Mouse (Mus musculus): ENCODE measurements around the gene Nab1. TPM values are rescaled to one million over a fixed set of nuclear protein-coding genes. Genes with fewer than 3 reads are reported as not detected.

The Nab1 gene
- polyA plus RNA-seq, 1 experiment from 2014 or later, result 11.6 TPM

DNA sequence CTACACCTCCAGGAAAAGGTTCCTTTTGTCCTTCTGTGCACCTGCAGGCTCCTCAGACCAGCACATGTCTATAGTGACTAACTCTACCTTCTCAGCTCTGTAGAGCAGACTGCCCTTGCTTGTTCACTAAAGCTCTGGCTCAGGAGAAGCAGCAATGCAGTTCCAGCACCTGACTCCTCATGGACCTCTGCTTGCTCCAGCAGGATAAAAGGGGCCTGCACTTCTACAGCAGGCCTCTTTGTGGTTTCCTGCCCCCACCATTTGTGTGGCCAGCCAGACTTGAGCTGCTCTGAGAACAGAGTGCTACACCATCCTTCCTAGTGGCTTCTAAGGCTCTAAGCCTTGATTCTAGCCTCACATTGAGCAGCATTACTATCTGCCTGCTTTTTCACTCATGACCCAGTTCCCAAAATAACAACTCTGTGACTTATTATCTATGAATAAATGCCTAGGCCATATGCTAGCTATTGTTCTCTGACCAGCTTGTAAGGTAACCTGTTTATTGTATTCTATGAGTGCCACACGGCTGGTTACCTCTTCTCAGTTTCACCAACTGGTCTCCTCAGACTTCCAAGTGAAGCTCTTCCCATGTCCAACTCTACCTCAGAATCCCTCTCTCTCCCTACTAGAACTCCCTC is 11.4 kb upstream of the Nab1 start:
- H3K9ac ChIP-seq, result no peak overlapping the region
- WGBS, result 88% methylated on average over 1 of the region's 1 CpGs
- no peaks in the 10 kb centered on the region for H3K9me3 ChIP-seq
- H3K27me3 ChIP-seq (replicated peaks), result no peaks in the 10 kb centered on the region
- no peak overlapping the region for H3K27ac ChIP-seq
- no peak for ATAC-seq (ENCODE audit: low FRiP score, low read depth)
- H3K4me1 ChIP-seq, result no peaks in the 10 kb centered on the region
- no peaks in the 10 kb centered on the region for H3K36me3 ChIP-seq
- no peak overlapping the region for H3K4me2 ChIP-seq (replicated peaks)
- H3K4me3 ChIP-seq, result no peak overlapping the region

- 68% methylated on average over 1 of the region's 1 CpGs for WGBS
- Histone ChIP-seq H3K9me3 (no peaks in the 10 kb centered on the region), H3K4me3 (no peak overlapping the region), H3K9ac (no peak overlapping the region), H3K4me1 (no peaks in the 10 kb centered on the region), H3K36me3 (no peaks in the 10 kb centered on the region), H3K27ac (no peak overlapping the region), H3K27me3 (replicated peaks) (no peaks in the 10 kb centered on the region), H3K4me2 (replicated peaks) (no peak overlapping the region)
- no peak for ATAC-seq (ENCODE audit: low FRiP score, low read depth)
These were observed 5.7 kb upstream of the Nab1 start for GRCm38 (mm10) chr1:52506211-52506610.

DNA sequence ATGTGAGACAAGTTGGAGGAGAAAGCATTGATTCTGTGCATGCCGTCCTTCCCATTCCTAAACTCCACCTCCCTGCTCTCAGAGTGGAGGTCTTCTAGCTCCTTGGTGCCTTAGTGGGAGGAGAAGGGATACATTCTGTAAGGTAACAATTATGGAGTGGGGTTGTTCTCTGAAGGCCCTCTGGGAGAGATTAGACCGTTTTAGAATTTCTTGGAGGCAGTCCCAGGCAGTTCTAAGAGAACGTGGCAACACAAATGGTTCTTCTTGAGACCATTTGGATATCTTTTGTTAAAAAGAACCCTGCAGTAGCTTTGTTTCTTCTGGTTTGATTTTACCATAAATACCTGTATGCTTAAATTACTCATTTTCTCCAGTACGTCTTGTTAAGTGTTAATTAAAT is 1.8 kb upstream of the Nab1 start:
- WGBS, result 74% methylated on average over 4 of the region's 4 CpGs
- Histone ChIP-seq H3K4me2 (replicated peaks) (no peak overlapping the region), H3K36me3 (no peaks in the 10 kb centered on the region), H3K27me3 (replicated peaks) (no peaks in the 10 kb centered on the region), H3K27ac (no peak overlapping the region), H3K9me3 (no peaks in the 10 kb centered on the region), H3K4me1 (no peaks in the 10 kb centered on the region), H3K4me3 (no peak overlapping the region), H3K9ac (no peak overlapping the region)
- no peak for ATAC-seq (ENCODE audit: low FRiP score, low read depth)

DNA sequence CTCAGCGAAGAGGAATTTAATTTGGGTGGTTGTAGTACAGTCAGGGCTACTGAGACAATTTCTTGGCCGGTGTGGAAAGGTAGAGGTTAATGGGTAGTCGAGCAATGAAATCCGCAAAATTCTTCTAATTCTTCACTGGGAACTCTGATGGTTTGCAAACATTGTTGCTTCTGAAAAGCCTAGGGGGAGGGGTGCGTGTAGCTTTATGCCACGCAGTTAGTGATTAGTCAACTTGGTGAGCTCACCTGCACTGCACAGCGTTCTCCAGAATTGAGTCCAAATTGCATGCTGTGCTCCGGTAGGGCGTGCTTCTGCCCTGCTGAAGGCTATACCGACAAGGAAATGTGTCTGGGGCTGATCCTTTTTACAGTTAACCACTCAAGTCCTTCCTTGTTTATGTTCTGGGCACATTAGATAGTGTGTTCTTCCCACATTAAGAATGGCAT is 1.2 kb upstream of the Nab1 start:
- no peak for ATAC-seq (ENCODE audit: low FRiP score, low read depth)
- no peaks in the 10 kb centered on the region for H3K36me3 ChIP-seq
- H3K9ac ChIP-seq, result no peak overlapping the region
- no peaks in the 10 kb centered on the region for H3K27me3 ChIP-seq (replicated peaks)
- no peak overlapping the region for H3K4me3 ChIP-seq
- no peaks in the 10 kb centered on the region for H3K9me3 ChIP-seq
- no peak overlapping the region for H3K27ac ChIP-seq
- H3K4me1 ChIP-seq, result no peaks in the 10 kb centered on the region
- H3K4me2 ChIP-seq (replicated peaks), result no peak overlapping the region
- 75% methylated on average over 10 of the region's 10 CpGs for WGBS

DNA sequence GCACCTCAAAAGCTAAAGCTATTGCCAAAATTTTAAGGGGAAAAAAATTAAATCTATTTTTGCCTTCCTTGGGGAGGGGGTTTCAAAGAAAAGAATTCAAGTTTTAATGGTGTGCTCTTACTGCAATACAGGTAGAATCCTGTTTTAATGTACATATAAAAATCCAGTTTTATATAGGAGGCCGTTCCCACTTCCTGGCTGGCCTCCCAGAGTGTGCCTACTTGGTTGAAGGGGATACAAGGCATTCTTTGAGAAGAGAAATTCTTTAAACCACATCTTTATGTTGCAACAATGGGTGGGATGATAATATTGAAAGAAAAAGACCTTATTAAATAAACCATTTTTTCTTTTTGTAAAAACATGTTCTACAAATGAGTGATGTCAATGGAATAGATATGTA is 611 bp upstream of the Nab1 start:
- Histone ChIP-seq H3K36me3 (no peaks in the 10 kb centered on the region), H3K4me3 (no peak overlapping the region; the same call in 1 of the 2 replicates), H3K4me2 (replicated peaks) (peak overlapping the region; percentile 77; the same call in 1 of the 2 replicates), H3K27ac (no peak overlapping the region), H3K27me3 (replicated peaks) (no peaks in the 10 kb centered on the region), H3K9me3 (no peaks in the 10 kb centered on the region), H3K4me1 (no peaks in the 10 kb centered on the region), H3K9ac (no peak overlapping the region)
- ATAC-seq (ENCODE audit: low FRiP score, low read depth), result no peak
- 70% methylated on average over 1 of the region's 1 CpGs for WGBS

DNA sequence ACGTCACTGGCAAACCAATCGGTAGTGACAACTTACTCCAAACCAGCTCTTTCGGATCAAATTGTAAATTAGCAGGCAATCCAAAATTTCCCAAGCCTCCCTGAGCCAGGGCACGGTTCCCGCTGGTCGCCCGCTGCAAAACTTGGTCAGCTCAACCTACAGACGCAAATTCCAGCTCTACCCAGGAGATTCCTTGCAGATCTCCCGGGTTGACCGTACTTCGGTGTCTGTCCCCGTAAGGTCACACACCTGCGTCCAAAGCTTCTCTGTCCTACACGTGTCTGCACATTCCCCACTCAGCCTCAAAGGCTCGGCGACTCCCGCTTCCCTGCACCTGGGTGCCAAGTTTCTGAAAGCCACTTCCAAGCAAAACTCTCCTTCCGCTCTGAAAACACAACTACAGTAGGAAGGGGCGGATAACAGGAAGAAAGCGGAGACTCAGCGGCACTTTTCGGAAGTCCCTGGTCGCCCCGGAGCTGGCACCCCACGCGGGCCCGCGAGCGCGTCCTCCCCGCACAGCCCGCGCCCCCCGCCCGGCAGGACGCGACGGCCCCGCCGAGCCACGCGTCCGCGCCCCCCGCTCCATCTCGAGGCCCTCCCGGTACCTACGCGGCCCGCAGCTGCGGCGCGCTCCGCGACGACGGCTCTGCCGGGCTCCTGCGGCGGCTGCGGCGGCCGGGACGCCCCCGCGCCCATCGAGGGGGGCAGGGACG is 722 bp downstream of the Nab1 start:
- WGBS, result 1% methylated on average over 68 of the region's 68 CpGs
- ATAC-seq (ENCODE audit: low FRiP score, low read depth), result peak; percentile 74

DNA sequence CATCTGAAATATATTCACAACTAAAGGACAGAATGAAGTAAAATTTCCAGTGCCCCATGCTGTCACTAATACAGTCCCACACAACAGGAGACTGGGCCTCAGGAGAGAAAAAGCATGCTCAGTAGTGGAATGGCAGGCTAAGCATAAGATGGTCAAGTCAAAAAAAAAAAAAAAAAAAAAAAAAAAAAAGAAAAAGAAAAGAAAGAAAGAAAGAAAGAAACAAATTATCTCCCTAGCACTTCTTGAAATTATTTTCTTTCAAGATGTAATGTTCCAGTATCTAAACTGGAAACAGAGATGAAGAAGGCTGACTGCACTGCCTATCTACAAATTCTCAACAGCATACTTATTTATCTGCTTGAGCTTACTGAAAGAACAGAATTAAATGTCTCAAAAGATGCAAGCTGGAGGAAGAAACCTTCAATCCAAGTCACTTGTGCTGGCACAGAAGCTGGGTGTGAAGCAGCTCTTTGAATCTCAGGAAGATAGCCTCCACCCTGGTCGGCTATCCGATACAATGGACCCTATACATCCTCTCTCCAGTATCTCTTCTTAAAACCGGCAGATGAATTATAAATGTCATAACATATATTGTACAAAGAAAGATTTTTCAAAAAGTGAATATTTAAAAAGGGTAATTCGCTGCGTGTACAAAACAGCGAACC is 1.6 kb downstream of the Nab1 start:
- no peaks in the 10 kb centered on the region for H3K27me3 ChIP-seq (replicated peaks)
- H3K4me1 ChIP-seq, result no peaks in the 10 kb centered on the region
- H3K4me3 ChIP-seq, result peak overlapping the region; percentile 67; the same call in 1 of the 2 replicates
- 0 out of 2 replicates have a peak overlapping the region, but pooled peaks have one; percentile 35 for H3K9ac ChIP-seq
- H3K9me3 ChIP-seq, result no peaks in the 10 kb centered on the region
- H3K36me3 ChIP-seq, result no peaks in the 10 kb centered on the region
- no peak overlapping the region for H3K27ac ChIP-seq
- 15% methylated on average over 6 of the region's 6 CpGs for WGBS
- peak overlapping the region; percentile 77 for H3K4me2 ChIP-seq (replicated peaks)
- no peak for ATAC-seq (ENCODE audit: low FRiP score, low read depth)

More for the DNA sequence above, 722 bp downstream of the Nab1 start:
- Histone ChIP-seq H3K9me3 (no peaks in the 10 kb centered on the region), H3K36me3 (no peaks in the 10 kb centered on the region), H3K4me2 (replicated peaks) (peak overlapping the region; percentile 77), H3K4me3 (peak overlapping the region; percentile 67), H3K27me3 (replicated peaks) (no peaks in the 10 kb centered on the region), H3K9ac (peak overlapping the region; percentile 86), H3K27ac (no peak overlapping the region), H3K4me1 (no peaks in the 10 kb centered on the region)

DNA sequence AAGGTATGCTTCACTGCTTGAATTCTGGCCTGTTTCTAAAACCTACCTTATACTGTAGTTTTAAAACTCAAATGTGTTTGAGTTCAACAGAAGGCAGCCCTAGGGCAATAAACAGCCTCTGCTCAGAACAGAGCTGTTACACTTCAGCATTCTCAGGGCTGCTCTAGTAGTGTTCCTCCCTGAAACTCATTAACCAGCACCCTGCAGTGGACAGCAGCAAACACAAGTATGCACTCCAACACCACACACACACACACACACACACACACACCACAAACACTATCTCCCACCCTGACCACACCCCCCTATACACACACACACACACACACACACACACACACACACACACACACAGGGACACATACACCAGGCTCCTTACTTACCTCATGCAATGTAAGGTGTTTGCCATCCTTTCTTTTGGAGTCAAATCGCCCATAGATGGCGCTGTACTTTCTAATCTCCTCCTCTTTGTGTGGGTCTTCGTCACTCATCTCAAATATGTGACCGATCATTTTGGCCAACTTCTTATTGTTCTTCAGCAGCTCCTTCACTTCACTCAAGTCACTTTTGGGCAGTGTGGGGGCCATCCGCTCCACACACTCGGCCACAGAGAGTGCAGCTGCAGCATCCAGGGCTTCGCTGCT is 10.8 kb downstream of the Nab1 start:
- Histone ChIP-seq H3K9ac (no peak overlapping the region), H3K9me3 (no peaks in the 10 kb centered on the region), H3K4me1 (no peaks in the 10 kb centered on the region), H3K4me3 (no peak overlapping the region), H3K27me3 (replicated peaks) (no peaks in the 10 kb centered on the region), H3K36me3 (no peaks in the 10 kb centered on the region), H3K4me2 (replicated peaks) (no peak overlapping the region), H3K27ac (no peak overlapping the region)
- WGBS, result 70% methylated on average over 7 of the region's 7 CpGs
- ATAC-seq (ENCODE audit: low FRiP score, low read depth), result peak; percentile 29; the same call in 1 of the 2 replicates

DNA sequence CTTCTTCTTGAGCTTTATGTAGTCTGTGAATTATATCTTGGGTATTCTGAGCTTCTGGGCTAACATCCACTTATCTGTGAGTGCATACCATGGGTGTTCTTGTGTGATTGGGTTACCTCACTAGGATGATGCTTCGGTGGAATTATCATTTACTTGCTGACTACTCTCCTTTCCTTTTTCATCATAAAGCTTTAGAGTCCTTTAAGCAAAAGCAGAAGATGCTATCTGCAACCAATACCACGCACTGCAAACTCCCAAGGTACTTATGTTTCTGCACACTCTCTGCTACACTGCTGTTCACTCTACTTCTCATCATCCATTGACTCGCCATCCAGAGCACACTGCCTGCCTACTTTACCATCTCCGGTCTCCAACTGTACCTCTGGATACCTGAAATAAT is 15.5 kb downstream of the Nab1 start:
- no peaks in the 10 kb centered on the region for H3K9me3 ChIP-seq
- 94% methylated on average over 4 of the region's 4 CpGs for WGBS
- no peaks in the 10 kb centered on the region for H3K27me3 ChIP-seq (replicated peaks)
- H3K27ac ChIP-seq, result no peak overlapping the region
- no peaks in the 10 kb centered on the region for H3K36me3 ChIP-seq
- no peak overlapping the region for H3K4me3 ChIP-seq
- H3K4me1 ChIP-seq, result no peaks in the 10 kb centered on the region
- H3K4me2 ChIP-seq (replicated peaks), result no peak overlapping the region
- ATAC-seq (ENCODE audit: low FRiP score, low read depth), result no peak
- H3K9ac ChIP-seq, result no peak overlapping the region

DNA sequence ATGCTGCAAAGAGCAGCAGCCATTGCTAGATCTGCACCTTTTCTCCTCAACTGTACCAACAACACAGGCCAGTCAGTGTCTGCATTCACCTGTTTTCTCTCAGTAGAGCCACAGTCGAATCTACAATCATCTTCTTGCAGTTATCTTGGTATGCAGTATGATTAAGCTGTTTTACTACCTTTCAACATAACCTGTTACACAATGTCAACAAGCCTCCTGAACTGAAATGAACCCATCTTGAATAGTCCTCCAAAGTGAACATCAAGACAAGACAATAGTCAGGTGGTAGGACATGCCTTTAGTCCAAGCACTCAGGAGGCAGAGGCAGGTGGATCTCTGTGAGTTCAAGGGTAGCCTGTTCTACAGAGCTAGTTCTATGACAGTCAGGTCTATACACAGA is 26.2 kb downstream of the Nab1 start:
- ATAC-seq (ENCODE audit: low FRiP score, low read depth), result no peak
- Histone ChIP-seq H3K9me3 (no peaks in the 10 kb centered on the region), H3K27me3 (replicated peaks) (no peaks in the 10 kb centered on the region), H3K27ac (no peak overlapping the region), H3K4me1 (peaks cover 9% of the 10 kb centered on the region), H3K36me3 (no peaks in the 10 kb centered on the region), H3K4me3 (no peak overlapping the region), H3K4me2 (replicated peaks) (no peak overlapping the region), H3K9ac (no peak overlapping the region)
- WGBS, result 95% methylated on average over 1 of the region's 1 CpGs

DNA sequence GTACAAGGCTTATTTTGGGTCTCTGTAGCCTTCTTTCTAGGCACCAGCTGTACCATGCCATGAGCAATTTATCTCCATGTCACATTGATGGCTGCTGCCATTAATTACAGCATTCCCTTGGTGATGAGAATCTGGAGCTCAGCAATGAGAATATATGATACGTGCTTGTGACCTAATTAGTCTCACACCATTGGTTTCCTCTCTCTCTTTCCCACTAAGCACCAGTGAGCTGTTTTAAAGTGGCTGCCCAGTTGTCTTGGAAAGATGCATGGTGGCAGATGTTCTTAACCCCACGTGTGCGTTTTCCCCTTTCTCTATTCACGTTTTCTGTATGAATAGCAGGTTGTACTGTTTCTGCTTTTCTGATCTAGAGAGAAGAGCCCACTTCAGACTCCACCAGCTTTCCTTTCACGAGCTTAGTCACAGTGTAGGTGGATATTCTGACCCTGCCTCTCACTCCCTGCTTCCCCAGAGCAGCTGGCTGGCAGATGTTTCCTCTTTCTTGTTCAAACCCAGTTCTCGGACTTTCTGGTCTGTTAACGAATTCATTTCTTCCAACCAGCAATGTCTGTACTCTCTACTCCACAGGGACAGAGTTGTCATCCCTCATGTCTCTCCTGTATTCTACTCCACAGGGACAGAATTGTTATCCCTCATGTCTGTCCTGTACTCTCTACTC is 29.5 kb downstream of the Nab1 start:
- H3K4me1 ChIP-seq, result peaks cover 9% of the 10 kb centered on the region
- ATAC-seq (ENCODE audit: low FRiP score, low read depth), result peak; percentile 89
- H3K9ac ChIP-seq, result no peak overlapping the region
- H3K4me3 ChIP-seq, result no peak overlapping the region
- H3K36me3 ChIP-seq, result no peaks in the 10 kb centered on the region
- H3K27ac ChIP-seq, result no peak overlapping the region
- WGBS, result 28% methylated on average over 7 of the region's 7 CpGs
- no peaks in the 10 kb centered on the region for H3K27me3 ChIP-seq (replicated peaks)
- H3K9me3 ChIP-seq, result no peaks in the 10 kb centered on the region
- peak overlapping the region; percentile 20; the same call in 1 of the 2 replicates for H3K4me2 ChIP-seq (replicated peaks)
